Mouse (Mus musculus) ES-E14 (cell line): ENCODE data around the gene Rps15a. TPM values are rescaled to one million over a fixed set of nuclear protein-coding genes. Genes with fewer than 3 reads are reported as not detected.

Experiments
- DNase-seq: peaks from one replicate; pipeline ENCODE4 v3.0.0-alpha.2; 2013; ENCODE audit warnings: low read depth, low spot score
- H3K27ac ChIP-seq: 2 replicates; pipeline ENCODE4 v1.5.1; 2012; ENCODE audit warnings: low read depth, mild to moderate bottlenecking, low read length, moderate library complexity, mixed read lengths; ENCODE audit not compliant: poor library complexity, insufficient read depth, severe bottlenecking
- H3K36me3 ChIP-seq: 2 replicates; pipeline ENCODE4 v1.6.1; 2012; ENCODE audit warnings: mild to moderate bottlenecking, low read length, moderate library complexity, mixed read lengths; ENCODE audit not compliant: control insufficient read depth, poor library complexity, insufficient read depth, severe bottlenecking
- H3K4me1 ChIP-seq, 2 experiments: fragments of 150-350 bp in 1 of 2; sonication (generic) in 1 of 2; 2 replicates each; pipeline ENCODE4 v1.6.1; 2012; ENCODE audit warnings: low read length in 2 of 2, mild to moderate bottlenecking in 1 of 2, mixed read lengths in 1 of 2; ENCODE audit not compliant: control insufficient read depth in 2 of 2, insufficient read depth in 2 of 2, poor library complexity in 1 of 2
- H3K4me3 ChIP-seq, 2 experiments: fragments of 150-350 bp in 1 of 2; sonication (generic) in 1 of 2; 2 replicates each; pipeline ENCODE4 v1.5.1; 2012; ENCODE audit warnings: low read length in 2 of 2, low read depth in 1 of 2, mild to moderate bottlenecking in 1 of 2, mixed read lengths in 1 of 2; ENCODE audit not compliant: insufficient read depth in 1 of 2, poor library complexity in 1 of 2, severe bottlenecking in 1 of 2
- H3K9ac ChIP-seq: 2 replicates; pipeline ENCODE4 v1.6.1; 2012; ENCODE audit warnings: low read depth, mild to moderate bottlenecking, low read length, mixed read lengths; ENCODE audit not compliant: poor library complexity, insufficient read depth, severe bottlenecking
- H3K9me3 ChIP-seq: fragments of 150-350 bp; sonication (generic); 2 replicates; pipeline ENCODE4 v1.6.1; 2012; ENCODE audit warnings: low read depth, mild to moderate bottlenecking, low read length; ENCODE audit not compliant: control insufficient read depth, insufficient read depth
- CHD2 ChIP-seq: IDR thresholded peaks from 2 replicates; pipeline ENCODE4 v1.6.1; 2014; ENCODE audit warnings: mild to moderate bottlenecking, low read depth, low read length, inconsistent platforms
- HCFC1 ChIP-seq: IDR thresholded peaks from 2 replicates; pipeline ENCODE4 v1.6.1; 2012; ENCODE audit warnings: low read length, inconsistent platforms, borderline replicate concordance; ENCODE audit not compliant: insufficient read depth
- MAFK ChIP-seq: IDR thresholded peaks from 2 replicates; pipeline ENCODE4 v1.6.1; 2014; ENCODE audit warnings: mild to moderate bottlenecking, low read depth, low read length, inconsistent platforms; ENCODE audit not compliant: insufficient read depth
- ZC3H11A ChIP-seq: IDR thresholded peaks from 2 replicates; pipeline ENCODE4 v1.6.1; 2012; ENCODE audit warnings: low read depth, mild to moderate bottlenecking, inconsistent platforms, low read length, borderline replicate concordance
- ZNF384 ChIP-seq: IDR thresholded peaks from 2 replicates; pipeline ENCODE4 v1.6.1; 2012; ENCODE audit warnings: low read depth, low read length, inconsistent platforms
- in situ Hi-C, 2 experiments: fragments of 600-800 bp; cut with MboI; formaldehyde crosslinking; loops; one replicate each; pipeline ENCODE4 v1.15.1; 2025; ENCODE audit warnings: low sequenced_read_pairs in 2 of 2, inconsistent platforms in 1 of 2; ENCODE audit not compliant: unreplicated experiment in 2 of 2
- total RNA-seq: library from RNA; depleted of rRNA; stranded (reverse); fragments of 300-350 nt; gene quantifications from 2 replicates; pipeline ENCODE4 v1.2.3, GENCODE M21; 2012

The Rps15a gene
- total RNA-seq, 1 experiment: 2,152 TPM

DNA sequence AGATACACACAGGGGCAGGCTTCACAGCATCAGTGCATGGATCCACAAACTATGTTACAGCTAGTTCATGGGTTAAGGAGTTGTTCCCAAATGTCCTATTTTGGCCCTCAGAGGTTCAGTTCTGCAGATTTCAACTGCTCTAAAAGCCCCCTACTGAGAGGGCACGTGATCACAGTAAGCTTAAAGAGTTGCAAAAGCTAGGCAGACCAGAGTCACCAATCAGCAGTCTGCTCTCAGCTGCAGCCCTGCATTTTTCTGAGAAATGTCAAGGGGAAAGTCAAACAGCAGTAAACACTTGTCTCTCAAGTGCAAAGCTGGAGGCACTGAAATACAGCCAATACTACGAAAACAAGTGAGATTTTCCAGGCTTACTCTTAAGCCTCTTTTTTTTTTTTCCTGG, 3.2 kb upstream of the Rps15a start:
- H3K4me3 ChIP-seq: no peak overlapping the region
- H3K4me1 ChIP-seq: peaks cover 3 to 5% of the 10 kb centered on the region in 2 experiments; a peak in 2 of 4 replicates
- peaks cover 50% of the 10 kb centered on the region for H3K36me3 ChIP-seq
- H3K9me3 ChIP-seq: no peaks in the 10 kb centered on the region
- no peak for TF ChIP-seq MAFK
- no peak for TF ChIP-seq CHD2
- TF ChIP-seq ZNF384: no peak
- no peak for TF ChIP-seq ZC3H11A
- no peak for TF ChIP-seq HCFC1
- in situ Hi-C loops: no loop called here
- DNase-seq: no peak
- H3K27ac ChIP-seq: no peak overlapping the region; the same call in 1 of the 2 replicates
- no peak overlapping the region for H3K9ac ChIP-seq

DNA sequence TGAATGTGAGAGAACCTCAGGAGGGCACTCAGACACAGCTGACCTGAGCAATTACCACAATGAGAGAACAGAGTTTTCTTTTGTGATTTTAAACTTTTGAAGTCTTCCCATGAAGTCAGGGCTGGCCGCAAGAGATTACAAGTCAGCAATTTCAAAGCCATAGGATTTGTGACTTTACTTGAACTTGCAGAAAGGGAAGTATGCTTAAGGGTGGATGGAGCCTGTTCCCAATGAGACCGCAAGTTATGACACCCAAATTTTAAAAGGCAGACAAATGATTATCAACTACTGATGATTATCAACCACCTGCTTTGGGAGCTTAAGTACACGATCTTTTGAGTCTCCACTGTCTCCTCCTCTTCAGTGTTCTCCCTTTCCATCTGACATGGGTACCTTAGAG, 2.4 kb upstream of the Rps15a start:
- Histone ChIP-seq H3K9ac (no peak overlapping the region), H3K27ac (no peak overlapping the region), H3K4me3 (no peak overlapping the region), H3K36me3 (peaks cover 53% of the 10 kb centered on the region), H3K4me1 (peaks cover 3 to 4% of the 10 kb centered on the region in 2 experiments; a peak in 2 of 4 replicates), H3K9me3 (no peaks in the 10 kb centered on the region)
- in situ Hi-C loops: no loop called here
- DNase-seq: no peak
- TF ChIP-seq ZC3H11A: no peak
- TF ChIP-seq CHD2: no peak
- TF ChIP-seq ZNF384: no peak
- no peak for TF ChIP-seq HCFC1
- TF ChIP-seq MAFK: no peak

DNA sequence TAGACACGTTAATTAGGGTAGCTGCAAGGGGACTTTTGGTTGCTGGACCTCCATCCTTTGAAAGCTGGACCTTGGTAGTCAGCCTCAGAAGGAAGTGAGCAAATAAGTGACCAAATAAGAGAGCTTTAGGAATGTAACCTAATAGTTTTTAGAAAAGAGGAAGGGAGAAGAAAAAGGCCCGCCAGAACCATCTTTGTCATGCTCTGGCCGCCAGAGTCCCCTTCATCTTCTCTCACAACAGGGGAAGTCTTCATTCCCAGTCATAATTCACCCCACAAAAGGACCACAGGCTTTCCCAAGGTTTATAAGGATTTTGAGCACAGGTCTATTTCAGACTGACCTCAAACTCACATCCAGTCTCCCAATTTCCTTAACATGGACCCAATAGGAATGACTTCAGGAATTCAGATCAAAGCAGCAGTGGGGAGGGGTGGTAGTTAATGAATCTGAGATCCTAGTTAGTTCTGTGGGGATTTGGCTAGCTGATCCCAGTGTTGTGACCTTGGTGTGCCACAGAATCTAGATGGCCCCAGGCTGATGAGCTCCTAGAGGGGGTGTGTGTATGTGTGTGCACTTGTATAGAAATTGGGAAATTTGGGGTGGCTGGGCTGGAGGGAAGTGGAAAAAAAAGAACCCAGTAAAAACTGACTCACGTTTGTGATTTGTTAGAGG, 1.7 kb upstream of the Rps15a start:
- Histone ChIP-seq H3K4me3 (no peak overlapping the region), H3K9ac (no peak overlapping the region), H3K36me3 (peaks cover 54% of the 10 kb centered on the region), H3K27ac (no peak overlapping the region; the same call in 1 of the 2 replicates), H3K4me1 (peaks cover 3% of the 10 kb centered on the region in 2 experiments; a peak in 2 of 4 replicates), H3K9me3 (no peaks in the 10 kb centered on the region)
- TF ChIP-seq MAFK (no peak), CHD2 (no peak), ZC3H11A (no peak), ZNF384 (no peak), HCFC1 (no peak)
- in situ Hi-C loops: no loop called here
- no peak for DNase-seq

DNA sequence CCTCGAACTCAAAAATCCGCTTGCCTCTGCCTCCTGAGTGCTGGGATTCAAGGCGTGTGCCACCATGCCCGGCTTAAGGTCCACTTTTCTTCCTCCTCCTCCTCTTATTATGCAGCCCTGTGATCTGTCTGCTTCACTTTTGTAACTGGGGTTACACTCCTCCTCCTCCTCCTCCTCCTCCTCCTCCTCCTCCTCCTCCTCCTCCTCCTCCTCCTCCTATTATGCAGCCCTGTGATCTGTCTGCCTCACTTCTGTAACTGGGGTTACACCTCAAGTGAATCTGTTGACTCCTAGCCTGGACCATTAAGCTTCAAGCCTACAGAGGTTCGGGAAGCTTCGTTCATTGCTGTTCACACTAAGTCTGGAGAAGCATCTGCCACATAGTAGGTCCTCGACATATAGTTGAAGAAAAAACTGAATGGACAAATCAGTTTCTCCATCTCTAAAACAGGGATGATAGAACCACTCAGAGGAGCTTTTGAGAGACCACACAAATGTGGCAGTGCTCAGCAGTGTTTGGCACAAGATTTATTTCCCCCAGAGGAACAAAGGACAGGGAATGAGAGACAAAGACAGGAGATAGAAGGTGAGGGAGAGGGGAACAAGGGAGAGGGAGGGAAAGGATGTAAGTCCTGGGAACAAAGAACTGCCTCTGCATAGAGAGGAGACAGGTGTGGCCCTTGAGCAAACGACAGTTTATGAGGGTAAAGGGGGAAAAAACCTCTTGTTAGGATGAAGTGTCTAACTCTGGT, 975 bp upstream of the Rps15a start:
- Histone ChIP-seq H3K4me1 (peaks cover 3% of the 10 kb centered on the region in 2 experiments; a peak in 2 of 4 replicates), H3K36me3 (peaks cover 57% of the 10 kb centered on the region), H3K9me3 (no peaks in the 10 kb centered on the region), H3K4me3 (peak overlapping the region in 1 of 2 experiments; percentile 79; a peak in 1 of 4 replicates), H3K9ac (peak overlapping the region; percentile 91; the same call in 1 of the 2 replicates), H3K27ac (peak overlapping the region; percentile 26; the same call in 1 of the 2 replicates)
- no peak for DNase-seq
- in situ Hi-C loops: no loop called here
- TF ChIP-seq ZC3H11A (no peak), HCFC1 (no peak), CHD2 (no peak), ZNF384 (peak; percentile 43; the same call in 1 of the 2 replicates)
